Mouse (Mus musculus) hindbrain, embryonic 13.5 days (tissue): ENCODE results near the gene Olfr657. TPM values are rescaled to one million over a fixed set of nuclear protein-coding genes. Genes with fewer than 3 reads are reported as not detected.

Experiments
- polyA plus RNA-seq: library from polyadenylated mRNA; unstranded; fragments of >200 nt; fragmentation: Nextera tagmentation; extraction: Ambion mirVana; gene quantifications from 2 replicates; pipeline ENCODE4 v1.2.1, GENCODE M21; 2015

Olfr657 gene
- polyA plus RNA-seq, 1 experiment from 2014 or later = not detected

Other genes with a start within 250 kb of the Olfr657 start
- not detected in 2 replicates for gene Trim30c, start 224.0 kb upstream of the Olfr657 start, polyA plus RNA-seq
- 0.71 and 0.84 TPM in 2 replicates for gene Trim30a, start 159.6 kb upstream of the Olfr657 start, polyA plus RNA-seq
- 0.12 and 0.30 TPM in 2 replicates for gene Trim30d, start 116.9 kb upstream of the Olfr657 start, polyA plus RNA-seq
- not detected in 2 replicates for gene Olfr651, start 74.7 kb upstream of the Olfr657 start, polyA plus RNA-seq
- not detected in 2 replicates for gene Olfr652, start 63.9 kb upstream of the Olfr657 start, polyA plus RNA-seq
- gene Olfr653, start 47.5 kb upstream of the Olfr657 start, polyA plus RNA-seq = not detected in 2 replicates
- not detected in 2 replicates for gene Olfr654, start 37.8 kb upstream of the Olfr657 start, polyA plus RNA-seq
- not detected in 2 replicates for gene Olfr655, start 23.0 kb upstream of the Olfr657 start, polyA plus RNA-seq
- gene Olfr656, start 10.8 kb upstream of the Olfr657 start, polyA plus RNA-seq = not detected in 2 replicates
- gene Olfr658, start 22.5 kb downstream of the Olfr657 start, polyA plus RNA-seq = 0.09 and 0.10 TPM in 2 replicates
- gene Olfr659, start 42.0 kb downstream of the Olfr657 start, polyA plus RNA-seq = not detected in 2 replicates
- gene Olfr661, start 61.7 kb downstream of the Olfr657 start, polyA plus RNA-seq = not detected in 2 replicates
- not detected in 2 replicates for gene Usp17le, start 152.7 kb downstream of the Olfr657 start, polyA plus RNA-seq
- gene Usp17lb, start 217.8 kb downstream of the Olfr657 start, polyA plus RNA-seq = not detected in 2 replicates
- not detected in 2 replicates for gene Usp17la, start 232.2 kb downstream of the Olfr657 start, polyA plus RNA-seq